Mouse (Mus musculus) stomach, postnatal 0 days (tissue): ENCODE measurements around the gene Gstp1.

Experiments
- CTCF ChIP-seq: IDR thresholded peaks from 2 replicates; pipeline ENCODE4 v1.5.1; 2016; ENCODE audit warnings: antibody characterized with exemption, low read depth, mild to moderate bottlenecking, moderate library complexity
- EP300 ChIP-seq: optimal IDR thresholded peaks from 2 replicates; pipeline ENCODE3; 2016; ENCODE audit warnings: antibody characterized with exemption

- TF ChIP-seq CTCF: no peak
- TF ChIP-seq EP300: no peak
Measured at GRCm38 (mm10) chr19:4071406-4071805, 33.6 kb upstream of the Gstp1 start.
